ENCODE assay signal across 14 mouse cellular contexts in genomic region chr13:12369930-12370329, GRCm38 (mm10). TPM values are rescaled to one million over a fixed set of nuclear protein-coding genes. Genes with fewer than 3 reads are reported as not detected.
DNase-seq lines count a peak whose midpoint lies in the region; ATAC-seq and TF ChIP-seq lines count a peak whose summit lies in the region.
"Had no signal": no experiment of that assay in that cellular context is flagged by ENCODE, and none has a peak within 500 bp of the region (broad histone marks: within the 10 kb centered on the region; RNA-seq: fewer than 3 reads in every experiment).

No protein-coding gene starts in this region.

- no peaks in the 10 kb centered on the region for H3K27me3 ChIP-seq in kidney, embryonic 15.5 days
- H3K27me3 ChIP-seq in heart, embryonic 12.5 days (replicated peaks): no peaks in the 10 kb centered on the region
- H3K27me3 ChIP-seq in limb, embryonic 14.5 days (ENCODE audit: control insufficient read depth, insufficient read depth, low read length): no peaks in the 10 kb centered on the region
- H3K27me3 ChIP-seq: embryonic facial prominence, embryonic 12.5 days; forebrain, embryonic 15.5 days; limb, embryonic 12.5 days had no signal

- ATAC-seq in kidney, embryonic 15.5 days (replicated peaks; ENCODE audit: low FRiP score): no peak
- ATAC-seq in heart, embryonic 12.5 days (ENCODE audit: insufficient number of reproducible peaks, low FRiP score): peak; percentile 82
- 0 out of 2 replicates have a peak, but pooled peaks have one; percentile 12 for ATAC-seq in limb, embryonic 14.5 days (ENCODE audit: low FRiP score, low read depth)
- ATAC-seq: activated CD4-positive, CD25-positive, alpha-beta regulatory T cell, adult 4 months had no signal

- no peak overlapping the region for H3K9ac ChIP-seq in kidney, embryonic 15.5 days
- peak overlapping the region; percentile 19 for H3K9ac ChIP-seq in heart, embryonic 12.5 days
- H3K9ac ChIP-seq in limb, embryonic 14.5 days (ENCODE audit: low read depth, low read length, severe bottlenecking): no peak overlapping the region
- H3K9ac ChIP-seq: embryonic facial prominence, embryonic 12.5 days; forebrain, embryonic 15.5 days; limb, embryonic 12.5 days had no signal

- no peaks in the 10 kb centered on the region for H3K9me3 ChIP-seq in kidney, embryonic 15.5 days (replicated peaks)
- H3K9me3 ChIP-seq in heart, embryonic 12.5 days (replicated peaks): no peaks in the 10 kb centered on the region; the same call in 1 of the 2 replicates
- no peaks in the 10 kb centered on the region for H3K9me3 ChIP-seq in limb, embryonic 14.5 days (ENCODE audit: control insufficient read depth, low read length)
- H3K9me3 ChIP-seq: embryonic facial prominence, embryonic 12.5 days; forebrain, embryonic 15.5 days; limb, embryonic 12.5 days; midbrain, embryonic 10.5 days had no signal

- H3K4me2 ChIP-seq in kidney, embryonic 15.5 days: no peak overlapping the region
- peak overlapping the region; percentile 51 for H3K4me2 ChIP-seq in heart, embryonic 12.5 days
- H3K4me2 ChIP-seq in limb, embryonic 14.5 days (replicated peaks; ENCODE audit: low read depth, low read length, severe bottlenecking): no peak overlapping the region
- H3K4me2 ChIP-seq: embryonic facial prominence, embryonic 12.5 days; forebrain, embryonic 15.5 days; limb, embryonic 12.5 days had no signal

- peak; percentile 3 for DNase-seq in kidney, adult 9 months
- DNase-seq in gastrocnemius, postnatal 10 days: peak; percentile 18
- no peak for DNase-seq in limb, embryonic 14.5 days (ENCODE audit: low spot score)
- no peak for DNase-seq in layer of hippocampus, postnatal 36 days
- no peak for DNase-seq in spleen, postnatal 14 days (ENCODE audit: low spot score in 2 of 2)
- DNase-seq in lung, adult 18-20 months: no peak

- WGBS in kidney, embryonic 15.5 days: 79% methylated on average over 11 of the region's 11 CpGs
- WGBS in heart, embryonic 12.5 days: 39% methylated on average over 11 of the region's 11 CpGs
- 85% methylated on average over 11 of the region's 11 CpGs for WGBS in limb, embryonic 14.5 days

- H3K27ac ChIP-seq in kidney, embryonic 15.5 days: no peak overlapping the region
- H3K27ac ChIP-seq in heart, embryonic 12.5 days (ENCODE audit: poor library complexity, severe bottlenecking): peak overlapping the region; percentile 93
- no peak overlapping the region for H3K27ac ChIP-seq in limb, embryonic 14.5 days (replicated peaks; ENCODE audit: low read depth, low read length)
- H3K27ac ChIP-seq: embryonic facial prominence, embryonic 12.5 days; forebrain, embryonic 15.5 days; kidney, postnatal 0 days; limb, embryonic 12.5 days; midbrain, embryonic 10.5 days had no signal

- H3K4me3 ChIP-seq in kidney, embryonic 15.5 days (replicated peaks): no peak overlapping the region
- no peak overlapping the region for H3K4me3 ChIP-seq in heart, embryonic 12.5 days
- no peak overlapping the region for H3K4me3 ChIP-seq in limb, embryonic 14.5 days (replicated peaks; ENCODE audit: low read length)
- H3K4me3 ChIP-seq: embryonic facial prominence, embryonic 12.5 days; forebrain, embryonic 15.5 days; limb, embryonic 12.5 days; midbrain, embryonic 10.5 days had no signal

- H3K36me3 ChIP-seq in kidney, embryonic 15.5 days: no peaks in the 10 kb centered on the region
- no peaks in the 10 kb centered on the region for H3K36me3 ChIP-seq in heart, embryonic 12.5 days
- no peaks in the 10 kb centered on the region for H3K36me3 ChIP-seq in limb, embryonic 14.5 days (ENCODE audit: control insufficient read depth, insufficient read depth, low read length)
- H3K36me3 ChIP-seq: embryonic facial prominence, embryonic 12.5 days; forebrain, embryonic 15.5 days; limb, embryonic 12.5 days; midbrain, embryonic 10.5 days had no signal

- H3K4me1 ChIP-seq in kidney, embryonic 15.5 days: no peaks in the 10 kb centered on the region
- H3K4me1 ChIP-seq in heart, embryonic 12.5 days (replicated peaks): peaks cover 31% of the 10 kb centered on the region
- H3K4me1 ChIP-seq in limb, embryonic 14.5 days (ENCODE audit: control insufficient read depth, insufficient read depth, low read length): no peaks in the 10 kb centered on the region
- H3K4me1 ChIP-seq: embryonic facial prominence, embryonic 12.5 days; forebrain, embryonic 15.5 days; limb, embryonic 12.5 days; midbrain, embryonic 10.5 days had no signal

- no peak for TF ChIP-seq POLR2A in limb, embryonic 14.5 days (IDR thresholded peaks at IDR 0.05; ENCODE audit: borderline replicate concordance, extremely low read depth, insufficient read depth, insufficient read length)

RNA-seq across cellular contexts. Expression of gene Heatr1, which starts 24.9 kb away (rescaled TPM):
- polyA plus RNA-seq in kidney, embryonic 15.5 days (2015; fragmentation: Nextera tagmentation; extraction: Ambion mirVana): 21.3 and 22.0 TPM in 2 replicates
- total RNA-seq in gastrocnemius, postnatal 10 days (2021): 10 to 100 TPM; 11.8 to 13.5 TPM
- 13.1 and 16.8 TPM in 2 replicates for polyA plus RNA-seq in heart, embryonic 12.5 days (2016; fragmentation: Nextera tagmentation; extraction: Ambion mirVana)
- 26.1 and 29.9 TPM in 2 replicates for polyA plus RNA-seq in limb, embryonic 14.5 days (2012; rRNA removed)
- 21.3 and 25.0 TPM in 2 replicates for polyA plus RNA-seq in limb, embryonic 14.5 days (2014; fragmentation: Nextera tagmentation; extraction: Ambion mirVana)
- 10 to 100 TPM; 27.3 to 31.7 TPM for total RNA-seq in layer of hippocampus, postnatal 36 days (2021)

RNA-seq across cellular contexts. Expression of gene Actn2, which starts 29.4 kb away (rescaled TPM):
- polyA plus RNA-seq in kidney, embryonic 15.5 days (2015; fragmentation: Nextera tagmentation; extraction: Ambion mirVana): 21.0 and 36.4 TPM in 2 replicates
- 1,000 to 10,000 TPM; 1,429 to 1,530 TPM for total RNA-seq in gastrocnemius, postnatal 10 days (2021)
- 1,360 and 1,370 TPM in 2 replicates for polyA plus RNA-seq in heart, embryonic 12.5 days (2016; fragmentation: Nextera tagmentation; extraction: Ambion mirVana)
- polyA plus RNA-seq in limb, embryonic 14.5 days (2012; rRNA removed): 132 and 141 TPM in 2 replicates
- 153 and 219 TPM in 2 replicates for polyA plus RNA-seq in limb, embryonic 14.5 days (2014; fragmentation: Nextera tagmentation; extraction: Ambion mirVana)
- 10 to 100 TPM; 19.0 to 19.9 TPM for total RNA-seq in layer of hippocampus, postnatal 36 days (2021)

Comparison
In these comparisons a context has a peak if more than half of its experiments do, and no peak if none do; other contexts are left out.
1. DNase-seq: peak in kidney, adult 9 months (single experiment) and gastrocnemius, postnatal 10 days (single experiment); none in limb, embryonic 14.5 days (single experiment), layer of hippocampus, postnatal 36 days (0 of 2), spleen, postnatal 14 days (0 of 2) and lung, adult 18-20 months (0 of 2).